Mouse (Mus musculus) stomach, embryonic 14.5 days (tissue): ENCODE data around the gene Arid5b. TPM values are rescaled to one million over a fixed set of nuclear protein-coding genes. Genes with fewer than 3 reads are reported as not detected.
A peak's percentile ranks its signal among the peaks of the same experiment; 100 is the strongest.

Source experiments
- ATAC-seq: fragments of 200-750 bp; cut with Nextera tagmentation; 2 replicates; pipeline ENCODE4 v1.8.0; 2017; ENCODE audit warnings: low read depth, moderate TSS enrichment; ENCODE audit not compliant: insufficient number of reproducible peaks, insufficient read depth, low FRiP score
- H3K27ac ChIP-seq: fragments of 300-500 bp; sonication (generic); 2 replicates; pipeline ENCODE4 v1.5.1; 2014; ENCODE audit warnings: mild to moderate bottlenecking, low read length, moderate library complexity, mixed read lengths
- H3K27me3 ChIP-seq: fragments of 300-500 bp; sonication (generic); 2 replicates; pipeline ENCODE4 v1.6.1; 2014; ENCODE audit warnings: low read length, control low read depth, mixed read lengths; ENCODE audit not compliant: control insufficient read depth, insufficient read depth
- H3K36me3 ChIP-seq: fragments of 300-500 bp; sonication (generic); 2 replicates; pipeline ENCODE4 v1.6.1; 2014; ENCODE audit warnings: mild to moderate bottlenecking, control low read depth, low read length, moderate library complexity, mixed read lengths; ENCODE audit not compliant: control insufficient read depth, insufficient read depth
- H3K4me1 ChIP-seq: fragments of 300-500 bp; sonication (generic); 2 replicates; pipeline ENCODE4 v1.6.1; 2014; ENCODE audit warnings: low read length, control low read depth, mixed read lengths; ENCODE audit not compliant: control insufficient read depth, insufficient read depth
- H3K4me2 ChIP-seq: fragments of 300-500 bp; sonication (generic); replicated peaks from 2 replicates; pipeline ENCODE4 v1.6.1; 2014; ENCODE audit warnings: low read depth, low read length, control low read depth
- H3K4me3 ChIP-seq: fragments of 300-500 bp; sonication (generic); 2 replicates; pipeline ENCODE4 v1.5.1; 2014; ENCODE audit warnings: low read depth, low read length, control low read depth
- H3K9ac ChIP-seq: fragments of 300-500 bp; sonication (generic); replicated peaks from 2 replicates; pipeline ENCODE4 v1.6.1; 2014; ENCODE audit warnings: low read depth, mild to moderate bottlenecking, control low read depth, low read length, moderate library complexity, mixed read lengths
- H3K9me3 ChIP-seq: fragments of 300-500 bp; sonication (generic); 2 replicates; pipeline ENCODE4 v1.6.1; 2016; ENCODE audit warnings: low read depth, low read length, control low read depth; ENCODE audit not compliant: control insufficient read depth
- WGBS: fragments of 180-500 bp; shearing (Covaris S2); extraction: QIAGEN DNeasy Blood & Tissue Kit; methylation state at CpG from one replicate; pipeline ENCODE4 v1.1.7; 2014; 5-methylcytosine and 5-hydroxymethylcytosine counted together
- polyA plus RNA-seq: library from polyadenylated mRNA; unstranded; fragments of >200 nt; fragmentation: Nextera tagmentation; extraction: Ambion mirVana; gene quantifications from 2 replicates; pipeline ENCODE4 v1.2.1, GENCODE M21; 2014

The Arid5b gene
- polyA plus RNA-seq, 1 experiment from 2014 or later = 40.8 TPM

- Histone ChIP-seq H3K27ac (no peak overlapping the region), H3K9me3 (no peaks in the 10 kb centered on the region), H3K27me3 (no peaks in the 10 kb centered on the region), H3K36me3 (no peaks in the 10 kb centered on the region), H3K4me2 (no peak overlapping the region), H3K4me3 (no peak overlapping the region), H3K9ac (no peak overlapping the region), H3K4me1 (peaks cover 4% of the 10 kb centered on the region; the same call in 1 of the 2 replicates)
- WGBS = 78% methylated on average over 10 of the region's 10 CpGs
- ATAC-seq = no peak
Observed at GRCm38 (mm10) chr10:68177697-68178485, 100.6 kb downstream of the Arid5b start.

- no peak overlapping the region for H3K4me3 ChIP-seq
- H3K4me2 ChIP-seq = no peak overlapping the region
- no peaks in the 10 kb centered on the region for H3K9me3 ChIP-seq
- H3K4me1 ChIP-seq = peaks cover 4% of the 10 kb centered on the region; the same call in 1 of the 2 replicates
- 91% methylated on average over 5 of the region's 5 CpGs for WGBS
- H3K27ac ChIP-seq = no peak overlapping the region
- no peak overlapping the region for H3K9ac ChIP-seq
- no peaks in the 10 kb centered on the region for H3K27me3 ChIP-seq
- ATAC-seq = no peak
- no peaks in the 10 kb centered on the region for H3K36me3 ChIP-seq
Observed at GRCm38 (mm10) chr10:68175811-68176210, 102.7 kb downstream of the Arid5b start.

GRCm38 (mm10) chr10:68173634-68174033 is 104.9 kb downstream of the Arid5b start:
- Histone ChIP-seq H3K4me1 (peaks cover 10% of the 10 kb centered on the region), H3K9me3 (no peaks in the 10 kb centered on the region), H3K4me2 (no peak overlapping the region), H3K9ac (no peak overlapping the region), H3K27ac (no peak overlapping the region), H3K36me3 (no peaks in the 10 kb centered on the region), H3K27me3 (no peaks in the 10 kb centered on the region), H3K4me3 (no peak overlapping the region)
- 66% methylated on average over 9 of the region's 9 CpGs for WGBS
- no peak for ATAC-seq

GRCm38 (mm10) chr10:68172906-68173305 is 105.6 kb downstream of the Arid5b start:
- H3K9ac ChIP-seq = no peak overlapping the region
- no peak overlapping the region for H3K4me2 ChIP-seq
- 92% methylated on average over 4 of the region's 4 CpGs for WGBS
- H3K36me3 ChIP-seq = no peaks in the 10 kb centered on the region
- H3K4me1 ChIP-seq = peaks cover 12% of the 10 kb centered on the region
- H3K9me3 ChIP-seq = no peaks in the 10 kb centered on the region
- ATAC-seq = no peak
- H3K27me3 ChIP-seq = no peaks in the 10 kb centered on the region
- H3K27ac ChIP-seq = no peak overlapping the region
- H3K4me3 ChIP-seq = no peak overlapping the region

- Histone ChIP-seq H3K9ac (no peak overlapping the region), H3K4me2 (no peak overlapping the region), H3K27ac (no peak overlapping the region), H3K4me1 (peaks cover 17% of the 10 kb centered on the region), H3K9me3 (no peaks in the 10 kb centered on the region), H3K27me3 (no peaks in the 10 kb centered on the region), H3K4me3 (no peak overlapping the region), H3K36me3 (no peaks in the 10 kb centered on the region)
- 59% methylated on average over 9 of the region's 9 CpGs for WGBS
- ATAC-seq = no peak
Observed at GRCm38 (mm10) chr10:68171974-68172373, 106.6 kb downstream of the Arid5b start.

GRCm38 (mm10) chr10:68168613-68169012 is 109.9 kb downstream of the Arid5b start:
- Histone ChIP-seq H3K27ac (peak overlapping the region; percentile 61; the same call in 1 of the 2 replicates), H3K4me2 (no peak overlapping the region), H3K9ac (no peak overlapping the region), H3K4me1 (peaks cover 29% of the 10 kb centered on the region), H3K36me3 (no peaks in the 10 kb centered on the region), H3K27me3 (no peaks in the 10 kb centered on the region), H3K4me3 (no peak overlapping the region), H3K9me3 (no peaks in the 10 kb centered on the region)
- no peak for ATAC-seq
- WGBS = 36% methylated on average over 6 of the region's 6 CpGs

GRCm38 (mm10) chr10:68168141-68168540 is 110.4 kb downstream of the Arid5b start:
- peak overlapping the region; percentile 61; the same call in 1 of the 2 replicates for H3K27ac ChIP-seq
- no peaks in the 10 kb centered on the region for H3K27me3 ChIP-seq
- peaks cover 29% of the 10 kb centered on the region for H3K4me1 ChIP-seq
- no peak overlapping the region for H3K4me3 ChIP-seq
- WGBS = 77% methylated on average over 8 of the region's 8 CpGs
- no peak overlapping the region for H3K4me2 ChIP-seq
- no peaks in the 10 kb centered on the region for H3K9me3 ChIP-seq
- no peaks in the 10 kb centered on the region for H3K36me3 ChIP-seq
- ATAC-seq = no peak
- H3K9ac ChIP-seq = no peak overlapping the region

- Histone ChIP-seq H3K9me3 (no peaks in the 10 kb centered on the region), H3K27ac (no peak overlapping the region), H3K4me3 (no peak overlapping the region), H3K9ac (no peak overlapping the region), H3K4me1 (peaks cover 29% of the 10 kb centered on the region), H3K4me2 (no peak overlapping the region), H3K36me3 (no peaks in the 10 kb centered on the region), H3K27me3 (no peaks in the 10 kb centered on the region)
- no peak for ATAC-seq
- 72% methylated on average over 4 of the region's 4 CpGs for WGBS
Observed at GRCm38 (mm10) chr10:68167118-68167517, 111.4 kb downstream of the Arid5b start.

GRCm38 (mm10) chr10:68166695-68167086 is 111.8 kb downstream of the Arid5b start:
- no peak overlapping the region for H3K9ac ChIP-seq
- 63% methylated on average over 2 of the region's 2 CpGs for WGBS
- no peak overlapping the region for H3K27ac ChIP-seq
- no peaks in the 10 kb centered on the region for H3K9me3 ChIP-seq
- no peaks in the 10 kb centered on the region for H3K27me3 ChIP-seq
- H3K4me3 ChIP-seq = no peak overlapping the region
- H3K36me3 ChIP-seq = no peaks in the 10 kb centered on the region
- ATAC-seq = no peak
- H3K4me2 ChIP-seq = no peak overlapping the region
- peaks cover 29% of the 10 kb centered on the region for H3K4me1 ChIP-seq
